Mouse (Mus musculus): ENCODE data around the gene Tm7sf3. TPM values are rescaled to one million over a fixed set of nuclear protein-coding genes. Genes with fewer than 3 reads are reported as not detected.

Tm7sf3 gene
- total and polyA plus RNA-seq, 2 experiments from 2014 or later: 27.3 to 41.7 TPM

GRCm38 (mm10) chr6:146633097-146633496, 9.5 kb downstream of the Tm7sf3 start:
- ATAC-seq (ENCODE audit: insufficient read depth, low read depth) (no peak), DNase-seq (ENCODE audit: low spot score) (no peak)
- Histone ChIP-seq H3K27ac (ENCODE audit: low read depth) (no peak overlapping the region), H3K27me3 (ENCODE audit: control insufficient read depth, insufficient read depth, low read length) (no peaks in the 10 kb centered on the region), H3K36me3 (replicated peaks; ENCODE audit: control insufficient read depth, insufficient read depth, low read length) (no peaks in the 10 kb centered on the region), H3K9me3 (replicated peaks; ENCODE audit: control insufficient read depth, low read length) (no peaks in the 10 kb centered on the region), H3K4me3 (ENCODE audit: low read depth, low read length) (peak overlapping the region; percentile 93), H3K4me1 (ENCODE audit: control insufficient read depth, insufficient read depth) (peaks cover 16% of the 10 kb centered on the region; the same call in 1 of the 2 replicates), H3K9ac (replicated peaks; ENCODE audit: low read depth, low read length) (peak overlapping the region; percentile 93; the same call in 1 of the 2 replicates), H3K4me2 (ENCODE audit: low read depth, low read length) (peak overlapping the region; percentile 91)
- WGBS: 57% methylated on average over 8 of the region's 8 CpGs
- TF ChIP-seq CTCF (IDR thresholded peaks at IDR 0.05; ENCODE audit: low read depth) (no peak), EP300 (IDR thresholded peaks at IDR 0.05; ENCODE audit: low read depth) (no peak)

- Histone ChIP-seq H3K4me2 (ENCODE audit: low read depth, low read length) (no peak overlapping the region), H3K4me1 (ENCODE audit: control insufficient read depth, insufficient read depth) (peaks cover 16% of the 10 kb centered on the region; the same call in 1 of the 2 replicates), H3K9ac (replicated peaks; ENCODE audit: low read depth, low read length) (no peak overlapping the region), H3K36me3 (replicated peaks; ENCODE audit: control insufficient read depth, insufficient read depth, low read length) (no peaks in the 10 kb centered on the region), H3K9me3 (replicated peaks; ENCODE audit: control insufficient read depth, low read length) (no peaks in the 10 kb centered on the region), H3K27me3 (ENCODE audit: control insufficient read depth, insufficient read depth, low read length) (no peaks in the 10 kb centered on the region), H3K4me3 (ENCODE audit: low read depth, low read length) (no peak overlapping the region), H3K27ac (ENCODE audit: low read depth) (no peak overlapping the region)
- ATAC-seq (ENCODE audit: insufficient read depth, low read depth): no peak
- 65% methylated on average over 9 of the region's 9 CpGs for WGBS
- no peak for DNase-seq (ENCODE audit: low spot score)
- TF ChIP-seq CTCF (IDR thresholded peaks at IDR 0.05; ENCODE audit: low read depth): no peak
- no peak for TF ChIP-seq EP300 (IDR thresholded peaks at IDR 0.05; ENCODE audit: low read depth)
Observed at GRCm38 (mm10) chr6:146632403-146632802, 10.2 kb downstream of the Tm7sf3 start.

DNA sequence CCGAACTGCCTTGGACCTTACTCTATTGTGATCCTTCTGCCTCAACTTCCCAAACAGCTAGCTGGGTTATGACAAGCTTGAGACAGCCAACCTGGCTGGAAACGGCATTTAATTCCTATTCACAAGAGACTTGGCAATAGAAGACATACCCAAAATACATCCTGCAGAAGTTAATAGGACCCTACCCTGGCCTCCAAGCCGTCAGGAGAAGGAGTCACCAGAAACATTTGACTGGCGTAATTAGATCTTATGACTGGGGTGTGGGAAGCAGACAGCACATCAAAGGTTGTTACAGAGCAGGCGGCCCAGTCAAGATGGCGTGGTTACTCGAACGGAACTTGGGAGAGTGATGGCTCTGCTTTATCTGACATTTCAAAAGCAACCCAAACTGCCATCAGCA, 10.8 kb downstream of the Tm7sf3 start:
- Histone ChIP-seq H3K4me2 (ENCODE audit: low read depth, low read length) (no peak overlapping the region), H3K9ac (replicated peaks; ENCODE audit: low read depth, low read length) (no peak overlapping the region), H3K27ac (ENCODE audit: low read depth) (no peak overlapping the region), H3K36me3 (replicated peaks; ENCODE audit: control insufficient read depth, insufficient read depth, low read length) (no peaks in the 10 kb centered on the region), H3K9me3 (replicated peaks; ENCODE audit: control insufficient read depth, low read length) (no peaks in the 10 kb centered on the region), H3K27me3 (ENCODE audit: control insufficient read depth, insufficient read depth, low read length) (no peaks in the 10 kb centered on the region), H3K4me3 (ENCODE audit: low read depth, low read length) (no peak overlapping the region), H3K4me1 (ENCODE audit: control insufficient read depth, insufficient read depth) (peaks cover 16% of the 10 kb centered on the region; the same call in 1 of the 2 replicates)
- ATAC-seq (ENCODE audit: insufficient read depth, low read depth) (no peak), DNase-seq (ENCODE audit: low spot score) (no peak)
- TF ChIP-seq CTCF (IDR thresholded peaks at IDR 0.05; ENCODE audit: low read depth) (no peak), EP300 (IDR thresholded peaks at IDR 0.05; ENCODE audit: low read depth) (no peak)
- 72% methylated on average over 8 of the region's 8 CpGs for WGBS

- DNase-seq (ENCODE audit: low spot score) (no peak), ATAC-seq (ENCODE audit: insufficient read depth, low read depth) (no peak)
- H3K4me2 ChIP-seq (ENCODE audit: low read depth, low read length): no peak overlapping the region
- H3K9ac ChIP-seq (replicated peaks; ENCODE audit: low read depth, low read length): no peak overlapping the region
- no peaks in the 10 kb centered on the region for H3K9me3 ChIP-seq (replicated peaks; ENCODE audit: control insufficient read depth, low read length)
- WGBS: 76% methylated on average over 4 of the region's 4 CpGs
- TF ChIP-seq EP300 (IDR thresholded peaks at IDR 0.05; ENCODE audit: low read depth) (no peak), CTCF (IDR thresholded peaks at IDR 0.05; ENCODE audit: low read depth) (no peak)
- H3K27me3 ChIP-seq (ENCODE audit: control insufficient read depth, insufficient read depth, low read length): no peaks in the 10 kb centered on the region
- H3K4me3 ChIP-seq (ENCODE audit: low read depth, low read length): no peak overlapping the region
- H3K36me3 ChIP-seq (replicated peaks; ENCODE audit: control insufficient read depth, insufficient read depth, low read length): no peaks in the 10 kb centered on the region
- H3K4me1 ChIP-seq (ENCODE audit: control insufficient read depth, insufficient read depth): peaks cover 16% of the 10 kb centered on the region; the same call in 1 of the 2 replicates
- no peak overlapping the region for H3K27ac ChIP-seq (ENCODE audit: low read depth)
Observed at GRCm38 (mm10) chr6:146630961-146631360, 11.7 kb downstream of the Tm7sf3 start.

GRCm38 (mm10) chr6:146629781-146630756, 12.6 kb downstream of the Tm7sf3 start:
- Histone ChIP-seq H3K27me3 (ENCODE audit: control insufficient read depth, insufficient read depth, low read length) (no peaks in the 10 kb centered on the region), H3K4me3 (ENCODE audit: low read depth, low read length) (no peak overlapping the region), H3K27ac (ENCODE audit: low read depth) (no peak overlapping the region), H3K36me3 (replicated peaks; ENCODE audit: control insufficient read depth, insufficient read depth, low read length) (no peaks in the 10 kb centered on the region), H3K4me2 (ENCODE audit: low read depth, low read length) (no peak overlapping the region), H3K4me1 (ENCODE audit: control insufficient read depth, insufficient read depth) (peaks cover 16% of the 10 kb centered on the region; the same call in 1 of the 2 replicates), H3K9me3 (replicated peaks; ENCODE audit: control insufficient read depth, low read length) (no peaks in the 10 kb centered on the region), H3K9ac (replicated peaks; ENCODE audit: low read depth, low read length) (no peak overlapping the region)
- ATAC-seq (ENCODE audit: insufficient read depth, low read depth) (no peak), DNase-seq (ENCODE audit: low spot score) (no peak)
- 58% methylated on average over 9 of the region's 9 CpGs for WGBS
- no peak for TF ChIP-seq EP300 (IDR thresholded peaks at IDR 0.05; ENCODE audit: low read depth)
- no peak for TF ChIP-seq CTCF (IDR thresholded peaks at IDR 0.05; ENCODE audit: low read depth)
